Mouse (Mus musculus) cortical plate, adult 2 months (tissue): ENCODE results near the gene Tap2.

ENCODE experiments used
- CTCF ChIP-seq: fragments of 200-500 bp; IDR thresholded peaks from 2 replicates; pipeline ENCODE4 v1.5.1; 2011; ENCODE audit warnings: mild to moderate bottlenecking, control low read depth, low read length; ENCODE audit not compliant: insufficient read depth; ENCODE audit errors: extremely low read depth
- POLR2A ChIP-seq: fragments of 200-500 bp; IDR thresholded peaks from 2 replicates; pipeline ENCODE4 v1.6.1; 2011; ENCODE audit warnings: mild to moderate bottlenecking, low read length, control low read depth; ENCODE audit not compliant: insufficient read depth; ENCODE audit errors: extremely low read depth

GRCm38 (mm10) chr17:34204303-34205010 lies 1.1 kb downstream of the Tap2 start:
- TF ChIP-seq CTCF (peak; percentile 64), POLR2A (no peak)
